Mouse (Mus musculus) brain, embryonic 14.5 days (tissue): ENCODE results near the gene Tbc1d10c. TPM values are rescaled to one million over a fixed set of nuclear protein-coding genes. Genes with fewer than 3 reads are reported as not detected.

Experiments
- DNase-seq: peaks from one replicate; pipeline ENCODE4 v3.0.0-alpha.2; 2011; ENCODE audit warnings: low read depth
- CTCF ChIP-seq: fragments of 200-500 bp; IDR thresholded peaks from 2 replicates; pipeline ENCODE4 v1.5.1; 2012; ENCODE audit warnings: inconsistent platforms, mild to moderate bottlenecking, moderate library complexity, borderline replicate concordance; ENCODE audit not compliant: insufficient read depth, insufficient read length; ENCODE audit errors: extremely low read depth
- POLR2A ChIP-seq: fragments of 200-500 bp; IDR thresholded peaks from 2 replicates; pipeline ENCODE4 v1.6.1; 2012; ENCODE audit warnings: mild to moderate bottlenecking, inconsistent platforms, borderline replicate concordance; ENCODE audit not compliant: poor library complexity, insufficient read depth, insufficient read length, severe bottlenecking; ENCODE audit errors: extremely low read depth
- polyA plus RNA-seq: library from polyadenylated mRNA; depleted of rRNA; stranded (reverse); fragments of >200 nt; gene quantifications from 2 replicates; pipeline ENCODE4 v1.2.3, GENCODE M21; 2012

The Tbc1d10c gene
- polyA plus RNA-seq, 1 experiment = 1.8 TPM

DNA sequence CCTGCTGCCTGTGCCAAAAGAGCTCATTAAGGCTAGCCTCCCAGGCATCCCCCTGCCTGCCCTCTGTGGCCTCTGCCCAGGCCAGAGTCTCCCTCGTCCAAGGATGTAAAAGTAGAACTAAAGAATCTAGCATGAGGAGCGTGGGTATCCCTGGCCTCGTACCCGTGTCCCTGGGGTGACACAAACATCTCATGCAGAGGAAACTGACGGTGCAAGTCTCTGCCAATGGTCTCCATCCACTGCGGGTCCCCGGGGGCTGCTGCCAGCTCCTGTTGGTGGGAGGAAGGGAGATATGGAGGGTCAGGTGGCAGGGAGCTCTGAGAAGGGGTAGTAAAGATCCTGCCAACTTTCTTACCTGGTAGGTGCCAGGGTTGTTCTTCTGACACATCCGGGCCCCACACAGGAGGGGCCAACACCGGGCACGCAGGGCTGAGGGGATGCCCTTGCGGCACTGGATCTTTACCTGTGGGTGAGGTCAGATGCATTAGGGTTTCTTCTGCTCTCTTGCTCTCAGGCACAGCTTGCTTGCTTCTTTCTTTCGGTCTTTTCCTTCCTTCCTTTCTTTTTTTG, 1.9 kb downstream of the Tbc1d10c start:
- TF ChIP-seq POLR2A = no peak
- TF ChIP-seq CTCF = no peak
- no peak for DNase-seq

DNA sequence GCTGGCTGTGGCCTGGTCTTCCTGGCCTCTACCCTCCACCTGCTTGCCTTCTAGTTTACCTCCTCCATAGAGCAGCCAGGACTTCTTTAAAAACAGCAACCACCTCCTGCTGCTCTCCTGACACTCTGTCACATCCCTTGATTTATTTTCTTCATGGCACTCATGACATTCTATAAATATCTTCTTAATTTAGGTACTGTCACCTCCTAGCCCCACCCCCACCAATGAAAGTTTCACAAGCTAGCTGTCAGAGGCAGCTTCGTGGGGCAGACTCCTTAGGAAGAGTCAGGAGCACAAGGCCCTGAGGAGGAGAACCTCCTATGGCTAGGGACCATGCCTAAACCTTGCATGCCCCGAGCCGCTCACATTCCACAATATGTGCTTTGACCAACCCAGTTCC, 3.8 kb downstream of the Tbc1d10c start:
- DNase-seq = no peak
- TF ChIP-seq CTCF (no peak), POLR2A (no peak)

DNA sequence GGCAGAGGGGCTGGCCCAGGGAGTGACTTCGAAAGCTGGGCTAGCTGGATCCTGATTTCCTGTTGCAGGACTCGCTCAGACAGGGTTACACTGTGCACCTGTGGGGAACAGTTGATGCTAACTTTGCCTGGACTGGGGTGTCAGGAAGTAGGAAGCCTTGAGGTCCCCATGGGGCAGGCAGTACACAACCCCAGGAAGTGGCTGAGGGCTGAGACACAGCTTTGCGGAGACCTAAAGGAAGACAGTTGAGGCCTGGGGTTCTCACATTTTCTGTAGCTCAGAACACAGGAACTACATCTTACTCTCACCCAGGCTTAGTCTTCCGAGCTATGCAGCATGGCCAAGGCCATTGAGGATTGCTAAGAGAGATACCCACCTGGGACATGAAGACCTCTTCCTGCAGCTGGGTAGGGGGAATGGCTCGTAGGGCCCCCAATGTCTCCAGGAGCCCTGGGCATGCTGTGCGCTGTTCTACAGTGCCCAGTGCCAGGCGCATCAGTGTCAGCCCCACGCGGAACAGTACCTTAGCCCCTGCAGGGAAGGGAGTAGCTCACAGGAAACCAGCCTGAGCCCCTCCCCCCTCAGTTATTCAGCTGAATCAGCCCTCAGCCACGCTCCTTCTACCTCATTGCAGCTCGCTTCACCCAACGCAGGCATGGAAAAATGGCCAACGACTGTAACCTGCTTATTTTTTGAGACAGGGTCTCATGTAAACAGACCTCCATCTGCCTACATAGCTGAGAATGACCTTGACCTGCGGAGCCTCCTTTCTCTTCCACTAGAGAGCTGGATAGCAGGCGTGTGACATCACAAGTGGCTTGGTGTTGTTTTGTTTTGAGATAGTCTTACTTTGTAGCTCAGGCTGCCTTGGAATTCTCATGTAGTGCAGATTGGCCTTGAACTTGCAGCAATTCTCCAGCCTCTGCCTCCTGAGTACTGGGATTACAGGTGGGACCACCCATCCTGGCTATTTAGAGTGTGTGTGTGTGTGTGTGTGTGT, 5.8 kb downstream of the Tbc1d10c start:
- DNase-seq = no peak
- no peak for TF ChIP-seq CTCF

DNA sequence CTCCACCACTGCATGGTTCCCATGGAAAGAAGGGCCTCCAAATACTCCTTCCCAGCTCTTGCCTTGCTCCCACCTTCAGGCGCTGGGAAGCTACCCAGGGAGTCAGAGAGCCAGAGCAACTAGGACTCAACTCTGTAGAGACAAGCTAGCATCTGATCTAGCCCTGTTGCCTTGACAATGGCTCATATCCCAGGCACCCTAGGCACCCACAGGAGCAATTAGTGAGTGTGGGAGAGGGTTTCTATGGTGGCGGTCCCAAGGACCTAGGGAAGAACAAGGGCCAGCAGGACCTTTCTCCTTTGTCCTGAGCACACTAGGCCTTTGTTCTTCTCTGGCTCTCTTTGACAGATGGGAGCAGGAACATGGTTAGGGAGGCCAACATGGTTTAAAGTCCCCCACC, 7.4 kb downstream of the Tbc1d10c start:
- TF ChIP-seq POLR2A (no peak), CTCF (no peak)
- no peak for DNase-seq

DNA sequence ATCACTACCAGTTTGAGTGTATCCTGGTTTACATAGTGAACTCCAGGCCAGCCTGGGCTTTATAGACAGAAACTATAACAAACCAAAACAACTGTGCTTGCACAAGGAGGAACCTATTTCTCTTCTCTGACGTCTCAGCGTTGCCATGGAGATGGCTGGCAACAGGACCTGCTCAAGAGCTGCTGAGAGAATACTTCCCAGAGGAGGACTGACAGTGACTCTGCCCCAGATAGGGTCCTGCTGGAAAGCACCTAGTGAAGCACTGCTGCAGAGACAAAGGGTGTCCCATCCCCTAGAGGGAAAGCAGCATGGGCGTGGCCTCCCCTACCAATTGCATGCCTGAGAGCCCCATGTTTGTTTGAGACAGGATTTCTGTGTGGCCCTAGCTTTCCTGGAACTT, 9.2 kb downstream of the Tbc1d10c start:
- no peak for TF ChIP-seq POLR2A
- TF ChIP-seq CTCF = no peak
- DNase-seq = peak; percentile 80

DNA sequence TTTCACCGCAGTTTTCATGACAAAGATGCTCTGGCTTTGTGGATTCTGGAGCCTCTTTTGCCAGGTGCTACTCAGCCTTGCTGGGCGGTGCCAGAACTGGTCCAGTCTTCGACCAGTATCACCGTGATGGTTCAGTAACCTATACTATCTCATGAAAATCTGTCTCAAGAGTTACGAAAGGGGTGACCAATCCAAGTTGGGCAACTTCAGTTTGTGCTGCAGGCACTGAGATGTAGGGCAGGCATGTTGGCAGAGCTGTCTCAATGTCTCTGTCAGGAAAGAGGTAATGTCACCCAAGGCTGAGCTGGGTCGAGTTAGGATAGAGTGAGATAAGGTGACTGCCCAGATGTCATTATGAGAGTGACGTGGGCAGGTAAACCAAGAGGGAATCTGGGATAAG, 10.7 kb downstream of the Tbc1d10c start:
- TF ChIP-seq CTCF = no peak
- TF ChIP-seq POLR2A = no peak
- DNase-seq = no peak

DNA sequence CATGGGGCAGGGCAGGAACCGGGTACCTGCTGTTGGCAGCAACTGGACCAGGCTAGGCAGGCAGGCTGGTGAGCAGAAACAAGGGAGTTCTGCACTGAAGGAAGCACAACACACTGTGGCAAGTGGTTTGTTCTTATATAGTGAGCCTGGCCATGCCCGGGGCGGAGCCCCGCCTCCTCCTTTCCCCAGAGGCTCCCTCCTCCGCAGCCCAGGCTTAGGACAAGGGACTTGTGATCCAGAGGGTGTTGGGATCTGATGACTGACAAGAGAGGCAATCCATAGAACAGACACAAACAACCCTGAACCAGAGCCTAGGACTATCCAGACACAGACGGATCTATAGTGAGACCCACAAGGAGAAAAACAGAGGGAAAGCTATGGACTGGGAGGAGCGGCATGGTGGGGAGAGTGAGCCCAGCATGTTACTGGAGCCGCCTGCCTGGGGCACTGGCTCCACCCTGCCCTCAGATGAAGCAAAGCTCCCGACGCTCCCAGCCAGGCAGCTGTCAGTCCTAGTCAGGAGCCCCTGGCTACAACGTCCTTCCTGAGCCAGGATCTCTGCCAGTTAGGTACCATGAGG, 15.6 kb downstream of the Tbc1d10c start, which contains the start of gene Carns1:
Carns1 (minus strand) TSS at position 112 of the 580 bp plus-strand sequence.
- DNase-seq = peak; percentile 35

DNA sequence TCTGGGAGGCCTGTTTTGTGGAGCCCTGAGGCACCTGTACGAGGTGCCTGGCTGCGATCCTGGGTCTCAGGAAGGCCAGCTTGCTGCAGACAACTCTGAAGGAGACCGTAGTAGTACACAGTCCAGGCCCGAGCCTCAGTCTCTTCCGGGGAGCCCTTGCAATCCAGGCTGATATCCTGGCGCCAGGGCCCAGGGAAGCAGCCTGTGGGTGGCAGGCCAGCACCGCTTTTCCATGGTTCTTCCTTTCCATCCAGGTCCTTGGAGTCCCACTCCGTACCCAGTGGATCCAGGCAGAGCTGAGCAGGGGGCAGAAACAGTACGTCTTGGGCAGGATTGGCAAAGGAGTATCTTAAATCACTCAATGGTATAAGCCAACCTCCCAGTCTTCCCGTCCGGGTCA, 18.2 kb downstream of the Tbc1d10c start:
- no peak for DNase-seq
- no peak for TF ChIP-seq POLR2A
- no peak for TF ChIP-seq CTCF

More for the DNA sequence above, 15.6 kb downstream of the Tbc1d10c start, which contains the start of gene Carns1:
- TF ChIP-seq POLR2A = no peak
- TF ChIP-seq CTCF = no peak

DNA sequence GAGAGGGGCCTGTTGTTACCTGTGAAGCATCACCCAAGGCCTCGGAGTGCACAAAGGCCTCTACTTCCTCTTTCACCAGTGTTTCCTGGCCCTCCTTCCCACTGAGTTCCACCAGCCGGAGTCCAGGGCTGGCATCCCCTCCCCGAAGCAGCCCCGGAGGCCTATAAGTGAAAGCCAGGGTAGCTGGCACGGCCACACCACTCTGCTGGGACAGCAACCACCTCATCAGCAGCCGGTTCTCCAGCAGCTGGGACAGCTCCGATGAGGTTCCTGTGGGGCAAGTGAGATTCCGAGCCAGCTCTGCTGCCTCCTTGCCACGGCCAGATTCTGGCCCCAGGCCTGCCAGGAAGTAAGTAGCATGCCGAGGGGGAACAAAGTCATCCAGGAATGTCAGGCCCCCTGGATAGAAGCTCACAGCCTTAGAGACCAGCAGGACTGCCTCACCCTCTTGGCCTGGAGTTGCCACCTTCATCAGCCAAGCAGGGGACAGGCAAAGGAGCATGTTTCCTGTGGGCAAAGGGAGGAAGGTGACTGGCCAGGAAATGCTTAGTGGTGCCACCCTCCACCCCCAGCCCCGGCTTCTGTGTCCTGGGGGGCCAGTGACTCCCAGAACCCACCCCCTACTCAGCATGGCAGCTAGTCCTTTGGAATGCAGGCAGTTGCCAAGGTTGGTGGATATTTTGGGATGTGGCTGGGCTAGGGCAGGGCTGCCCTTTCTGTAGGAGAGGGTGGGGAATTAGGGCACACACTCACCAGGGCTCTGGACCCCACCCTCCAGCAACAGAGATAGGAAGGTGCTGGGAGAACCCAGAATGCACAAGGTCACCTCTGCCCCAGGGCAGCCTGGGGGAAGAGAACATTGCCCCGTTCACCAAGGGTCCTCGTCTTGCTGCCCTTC, 19.4 kb downstream of the Tbc1d10c start:
- TF ChIP-seq CTCF (no peak), POLR2A (no peak)
- DNase-seq = no peak

DNA sequence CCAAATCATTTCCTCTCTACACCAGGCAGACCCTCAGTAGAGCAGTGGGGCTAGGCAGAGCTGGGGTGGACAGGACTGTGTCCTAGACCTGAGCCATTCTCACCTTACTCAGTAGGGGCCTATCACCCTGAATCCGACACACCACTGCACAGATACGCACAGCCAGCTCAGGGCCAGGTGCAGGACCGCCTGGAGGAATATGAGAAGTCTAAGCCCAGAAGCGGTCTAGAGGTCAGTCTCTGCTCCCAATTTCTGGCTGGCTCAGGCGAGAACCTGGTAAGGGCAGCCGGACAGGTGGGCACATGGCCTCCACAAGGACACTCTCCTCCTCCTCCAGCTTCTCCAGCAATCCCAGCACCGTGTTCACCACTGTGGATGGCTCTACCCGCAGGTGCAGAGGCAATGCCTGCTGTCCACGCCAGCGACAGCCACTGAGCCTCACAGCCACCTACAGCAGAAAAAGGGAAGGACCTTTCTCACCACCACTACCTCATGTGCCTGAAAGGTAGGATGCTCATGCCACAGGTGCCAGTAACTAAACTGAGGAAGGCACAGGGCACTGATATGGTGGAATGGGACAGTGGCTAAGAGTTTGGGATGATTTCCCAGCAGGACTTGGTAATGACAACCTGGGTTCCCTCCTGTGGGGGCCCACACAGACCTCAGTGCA, 20.2 kb downstream of the Tbc1d10c start:
- DNase-seq = no peak
- TF ChIP-seq CTCF = no peak
- no peak for TF ChIP-seq POLR2A

DNA sequence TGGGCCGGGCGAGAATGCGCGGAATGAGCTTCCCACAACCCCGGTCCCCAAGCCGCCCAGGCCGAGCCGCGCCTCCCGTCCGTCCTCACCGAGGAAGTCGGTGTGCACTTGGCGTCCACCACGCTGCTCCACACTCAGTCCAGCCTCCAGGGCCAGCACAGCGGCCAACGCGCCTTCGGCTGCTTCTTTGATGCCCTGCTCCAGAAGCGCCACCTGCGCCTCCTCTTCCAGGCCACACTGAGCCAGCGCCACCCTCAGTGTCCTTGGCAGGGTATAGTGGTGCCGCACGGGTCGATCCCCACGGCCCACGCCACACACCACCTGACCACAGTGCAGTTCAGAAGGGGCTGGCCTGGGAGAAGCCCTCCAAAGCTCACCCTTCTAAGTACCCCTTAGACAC, 21.3 kb downstream of the Tbc1d10c start:
- no peak for DNase-seq
- TF ChIP-seq POLR2A (no peak), CTCF (no peak)
